Mouse (Mus musculus) midbrain, embryonic 16.5 days (tissue): ENCODE measurements around the gene Ccnt1. TPM values are rescaled to one million over a fixed set of nuclear protein-coding genes. Genes with fewer than 3 reads are reported as not detected.

Source experiments
- ATAC-seq: fragments of 200-750 bp; cut with Nextera tagmentation; 2 replicates; pipeline ENCODE4 v1.8.0; 2017; ENCODE audit warnings: moderate TSS enrichment
- H3K27ac ChIP-seq: fragments of 300-500 bp; sonication (generic); 2 replicates; pipeline ENCODE4 v1.5.1; 2014; ENCODE audit warnings: mild to moderate bottlenecking, low read length, mixed read lengths
- H3K27me3 ChIP-seq: fragments of 300-500 bp; sonication (generic); 2 replicates; pipeline ENCODE4 v1.6.1; 2014; ENCODE audit warnings: low read depth, low read length, mixed read lengths; ENCODE audit not compliant: control insufficient read depth, insufficient read depth
- H3K36me3 ChIP-seq: fragments of 300-500 bp; sonication (generic); 2 replicates; pipeline ENCODE4 v1.6.1; 2014; ENCODE audit warnings: mild to moderate bottlenecking, low read length, moderate library complexity, mixed read lengths; ENCODE audit not compliant: control insufficient read depth, insufficient read depth
- H3K4me1 ChIP-seq: fragments of 300-500 bp; sonication (generic); 2 replicates; pipeline ENCODE4 v1.6.1; 2014; ENCODE audit warnings: mild to moderate bottlenecking, low read length, mixed read lengths; ENCODE audit not compliant: control insufficient read depth, insufficient read depth
- H3K4me2 ChIP-seq: fragments of 300-500 bp; sonication (generic); 2 replicates; pipeline ENCODE4 v1.6.1; 2014; ENCODE audit warnings: mild to moderate bottlenecking, low read length, mixed read lengths
- H3K4me3 ChIP-seq: fragments of 300-500 bp; sonication (generic); 2 replicates; pipeline ENCODE4 v1.5.1; 2014; ENCODE audit warnings: low read depth, mild to moderate bottlenecking, low read length, moderate library complexity, mixed read lengths
- H3K9ac ChIP-seq: fragments of 300-500 bp; sonication (generic); 2 replicates; pipeline ENCODE4 v1.6.1; 2014; ENCODE audit warnings: low read depth, low read length, mixed read lengths
- H3K9me3 ChIP-seq: fragments of 300-500 bp; sonication (generic); replicated peaks from 2 replicates; pipeline ENCODE4 v1.6.1; 2014; ENCODE audit warnings: mild to moderate bottlenecking, low read length, mixed read lengths; ENCODE audit not compliant: control insufficient read depth, poor library complexity, severe bottlenecking
- WGBS: fragments of 180-500 bp; shearing (Covaris S2); extraction: QIAGEN DNeasy Blood & Tissue Kit; methylation state at CpG from one replicate; pipeline ENCODE4 v1.1.7; 2014; 5-methylcytosine and 5-hydroxymethylcytosine counted together
- polyA plus RNA-seq: library from polyadenylated mRNA; unstranded; fragments of >200 nt; fragmentation: Nextera tagmentation; extraction: Ambion mirVana; gene quantifications from 2 replicates; pipeline ENCODE4 v1.2.1, GENCODE M21; 2015

The Ccnt1 gene
- polyA plus RNA-seq, 1 experiment from 2014 or later: 65.3 TPM

GRCm38 (mm10) chr15:98512232-98512631 lies 58.5 kb downstream of the Ccnt1 start:
- ATAC-seq: no peak
- no peak overlapping the region for H3K4me2 ChIP-seq

GRCm38 (mm10) chr15:98511386-98511928 lies 59.3 kb downstream of the Ccnt1 start:
- Histone ChIP-seq H3K27me3 (no peaks in the 10 kb centered on the region), H3K9ac (no peak overlapping the region), H3K4me3 (no peak overlapping the region), H3K36me3 (no peaks in the 10 kb centered on the region), H3K27ac (no peak overlapping the region), H3K4me1 (0 out of 2 replicates have a peak, but pooled peaks cover 2% of the 10 kb centered on the region), H3K4me2 (no peak overlapping the region), H3K9me3 (no peaks in the 10 kb centered on the region)
- no peak for ATAC-seq
- WGBS: 43% methylated on average over 13 of the region's 13 CpGs

More at GRCm38 (mm10) chr15:98512232-98512631, 58.5 kb downstream of the Ccnt1 start:
- H3K4me3 ChIP-seq: no peak overlapping the region
- WGBS: 48% methylated on average over 8 of the region's 8 CpGs
- no peaks in the 10 kb centered on the region for H3K27me3 ChIP-seq
- H3K4me1 ChIP-seq: 0 out of 2 replicates have a peak, but pooled peaks cover 2% of the 10 kb centered on the region
- H3K9ac ChIP-seq: no peak overlapping the region
- no peak overlapping the region for H3K27ac ChIP-seq
- no peaks in the 10 kb centered on the region for H3K36me3 ChIP-seq
- H3K9me3 ChIP-seq: no peaks in the 10 kb centered on the region

- no peaks in the 10 kb centered on the region for H3K27me3 ChIP-seq
Observed at GRCm38 (mm10) chr15:98510438-98511385, 60.0 kb downstream of the Ccnt1 start.

GRCm38 (mm10) chr15:98509387-98509786 lies 61.3 kb downstream of the Ccnt1 start:
- no peak overlapping the region for H3K4me3 ChIP-seq
- H3K4me1 ChIP-seq: 0 out of 2 replicates have a peak, but pooled peaks cover 2% of the 10 kb centered on the region
- H3K27me3 ChIP-seq: no peaks in the 10 kb centered on the region
- WGBS: 76% methylated on average over 2 of the region's 2 CpGs
- H3K9ac ChIP-seq: no peak overlapping the region
- H3K9me3 ChIP-seq: no peaks in the 10 kb centered on the region
- H3K27ac ChIP-seq: no peak overlapping the region
- H3K36me3 ChIP-seq: no peaks in the 10 kb centered on the region
- no peak overlapping the region for H3K4me2 ChIP-seq
- no peak for ATAC-seq

More at GRCm38 (mm10) chr15:98510438-98511385, 60.0 kb downstream of the Ccnt1 start:
- Histone ChIP-seq H3K9me3 (no peaks in the 10 kb centered on the region), H3K36me3 (no peaks in the 10 kb centered on the region), H3K27ac (no peak overlapping the region), H3K9ac (no peak overlapping the region), H3K4me2 (peak overlapping the region; percentile 55), H3K4me1 (0 out of 2 replicates have a peak, but pooled peaks cover 2% of the 10 kb centered on the region), H3K4me3 (peak overlapping the region; percentile 22)
- peak; percentile 21; the same call in 1 of the 2 replicates for ATAC-seq
- 28% methylated on average over 25 of the region's 25 CpGs for WGBS

- Histone ChIP-seq H3K9ac (no peak overlapping the region), H3K27ac (no peak overlapping the region), H3K9me3 (no peaks in the 10 kb centered on the region), H3K4me1 (0 out of 2 replicates have a peak, but pooled peaks cover 2% of the 10 kb centered on the region), H3K36me3 (no peaks in the 10 kb centered on the region), H3K4me2 (no peak overlapping the region), H3K4me3 (no peak overlapping the region), H3K27me3 (no peaks in the 10 kb centered on the region)
- ATAC-seq: no peak
- 89% methylated on average over 6 of the region's 6 CpGs for WGBS
Observed at GRCm38 (mm10) chr15:98507321-98507720, 63.4 kb downstream of the Ccnt1 start.

GRCm38 (mm10) chr15:98506253-98506957 lies 64.3 kb downstream of the Ccnt1 start:
- no peaks in the 10 kb centered on the region for H3K27me3 ChIP-seq
- ATAC-seq: no peak
- 80% methylated on average over 9 of the region's 9 CpGs for WGBS
- H3K36me3 ChIP-seq: no peaks in the 10 kb centered on the region
- no peak overlapping the region for H3K4me3 ChIP-seq
- H3K9me3 ChIP-seq: no peaks in the 10 kb centered on the region
- 0 out of 2 replicates have a peak, but pooled peaks cover 2% of the 10 kb centered on the region for H3K4me1 ChIP-seq
- H3K4me2 ChIP-seq: no peak overlapping the region
- H3K9ac ChIP-seq: no peak overlapping the region
- no peak overlapping the region for H3K27ac ChIP-seq

- ATAC-seq: no peak
- no peaks in the 10 kb centered on the region for H3K27me3 ChIP-seq
- no peak overlapping the region for H3K27ac ChIP-seq
- WGBS: 16% methylated on average over 18 of the region's 18 CpGs
- H3K4me2 ChIP-seq: peak overlapping the region; percentile 22
- no peak overlapping the region for H3K9ac ChIP-seq
- H3K4me1 ChIP-seq: no peaks in the 10 kb centered on the region
- no peaks in the 10 kb centered on the region for H3K36me3 ChIP-seq
- no peaks in the 10 kb centered on the region for H3K9me3 ChIP-seq
- H3K4me3 ChIP-seq: no peak overlapping the region
Observed at GRCm38 (mm10) chr15:98504514-98504913, 66.2 kb downstream of the Ccnt1 start.

- 80% methylated on average over 3 of the region's 3 CpGs for WGBS
- no peak overlapping the region for H3K4me2 ChIP-seq
- H3K27me3 ChIP-seq: no peaks in the 10 kb centered on the region
- H3K36me3 ChIP-seq: no peaks in the 10 kb centered on the region
- no peak overlapping the region for H3K27ac ChIP-seq
- no peak overlapping the region for H3K9ac ChIP-seq
- no peaks in the 10 kb centered on the region for H3K4me1 ChIP-seq
- H3K4me3 ChIP-seq: no peak overlapping the region
- no peak for ATAC-seq
- no peaks in the 10 kb centered on the region for H3K9me3 ChIP-seq
Observed at GRCm38 (mm10) chr15:98503317-98503716, 67.4 kb downstream of the Ccnt1 start.
